Mouse (Mus musculus) heart, adult 9 months (tissue): ENCODE results near the gene Mmd.
A peak's percentile ranks its signal among the peaks of the same experiment; 100 is the strongest.

Source experiments
- DNase-seq, 2 experiments: peaks; one replicate each; pipeline ENCODE4 v3.0.0; 2022; ENCODE audit warnings: low spot score in 2 of 2

Gene Mmd

GRCm38 (mm10) chr11:90283601-90284000, 34.3 kb downstream of the Mmd start:
- DNase-seq: no peak

GRCm38 (mm10) chr11:90284079-90284478, 34.8 kb downstream of the Mmd start:
- no peak for DNase-seq

GRCm38 (mm10) chr11:90284623-90285022, 35.4 kb downstream of the Mmd start:
- DNase-seq: no peak

GRCm38 (mm10) chr11:90286550-90287154, 37.4 kb downstream of the Mmd start:
- DNase-seq: no peak

GRCm38 (mm10) chr11:90291156-90291555, 41.9 kb downstream of the Mmd start:
- no peak for DNase-seq

DNA sequence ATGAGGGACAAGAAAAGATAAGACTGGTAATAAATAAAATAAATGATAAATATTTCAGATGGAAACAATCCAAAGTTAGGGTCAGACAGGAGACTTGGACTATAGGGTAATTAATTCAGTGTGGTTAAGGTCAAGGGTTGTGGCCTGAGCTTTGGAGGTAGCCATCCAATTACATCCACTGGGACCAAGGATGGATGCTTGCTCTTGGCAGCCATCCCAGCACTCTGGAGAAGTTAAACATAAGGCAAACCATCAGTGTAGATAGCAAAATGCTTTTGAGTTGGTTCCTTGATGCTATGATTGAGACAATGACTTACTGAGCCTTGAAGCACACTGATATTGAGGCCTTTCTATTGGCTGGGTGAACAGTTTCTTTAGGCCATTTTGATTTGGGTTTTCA, 43.5 kb downstream of the Mmd start:
- DNase-seq: no peak

GRCm38 (mm10) chr11:90294622-90295021, 45.4 kb downstream of the Mmd start:
- DNase-seq: no peak

GRCm38 (mm10) chr11:90306067-90306466, 56.8 kb downstream of the Mmd start:
- no peak for DNase-seq

GRCm38 (mm10) chr11:90306993-90307392, 57.7 kb downstream of the Mmd start:
- peak; percentile 26 to 59 for DNase-seq

DNA sequence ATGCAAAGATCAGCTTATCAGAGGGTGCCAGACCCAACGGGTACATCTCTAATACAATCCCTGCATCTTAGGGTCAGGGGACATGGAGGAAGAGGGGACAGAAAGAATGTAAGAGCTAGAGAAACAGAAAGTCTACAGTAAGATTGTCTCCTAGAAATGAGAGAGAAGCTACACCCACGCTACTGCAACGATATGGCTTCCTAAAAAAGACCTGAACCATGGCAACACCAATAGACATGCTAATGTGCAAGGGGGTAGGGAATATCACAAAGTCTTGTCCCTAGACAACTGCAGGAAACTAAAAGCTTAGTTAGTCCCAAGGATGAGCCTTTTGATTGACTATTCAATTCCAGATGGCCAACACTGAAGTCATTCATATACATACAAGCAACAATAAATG, 65.3 kb downstream of the Mmd start:
- DNase-seq: no peak

DNA sequence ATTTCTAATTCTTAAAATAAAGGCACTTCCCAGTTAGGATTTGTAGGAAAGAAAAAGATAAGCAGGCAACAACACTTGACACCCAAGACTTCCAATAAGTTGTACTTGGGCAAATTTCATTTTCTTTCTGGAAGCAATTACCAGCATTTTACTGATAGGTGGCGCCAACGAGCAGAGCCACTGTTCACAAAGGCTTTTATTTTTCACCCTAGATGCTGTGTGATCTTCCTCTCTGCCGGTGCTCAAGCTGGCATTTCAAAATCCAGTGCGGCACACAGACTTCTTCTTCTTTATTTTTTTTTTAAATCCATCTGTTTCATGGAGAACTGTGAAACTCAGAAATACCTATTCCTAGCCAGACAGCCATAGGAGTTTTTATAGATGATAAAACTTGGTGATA, 68.2 kb downstream of the Mmd start:
- peak in 1 of 2 experiments; percentile 36 for DNase-seq

DNA sequence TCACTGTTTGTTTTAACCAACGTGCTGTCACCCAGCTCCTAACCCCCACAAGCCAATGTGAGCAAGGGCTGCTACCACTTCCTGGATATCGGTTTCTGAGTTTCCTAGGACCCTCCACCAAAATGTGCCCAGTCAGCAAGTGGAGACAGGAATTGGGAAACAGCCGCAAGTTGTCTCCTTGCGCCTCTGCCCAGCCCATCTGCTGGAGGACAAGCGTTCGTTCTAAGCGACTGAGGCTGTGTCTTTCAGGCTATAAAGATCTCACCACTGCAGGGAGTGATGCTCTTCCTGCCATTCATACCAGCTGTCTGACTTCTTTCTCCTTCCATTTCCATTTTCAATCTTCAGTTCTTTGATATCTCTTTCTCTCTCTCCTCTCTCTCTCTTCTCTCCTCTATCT, 71.7 kb downstream of the Mmd start:
- no peak for DNase-seq

DNA sequence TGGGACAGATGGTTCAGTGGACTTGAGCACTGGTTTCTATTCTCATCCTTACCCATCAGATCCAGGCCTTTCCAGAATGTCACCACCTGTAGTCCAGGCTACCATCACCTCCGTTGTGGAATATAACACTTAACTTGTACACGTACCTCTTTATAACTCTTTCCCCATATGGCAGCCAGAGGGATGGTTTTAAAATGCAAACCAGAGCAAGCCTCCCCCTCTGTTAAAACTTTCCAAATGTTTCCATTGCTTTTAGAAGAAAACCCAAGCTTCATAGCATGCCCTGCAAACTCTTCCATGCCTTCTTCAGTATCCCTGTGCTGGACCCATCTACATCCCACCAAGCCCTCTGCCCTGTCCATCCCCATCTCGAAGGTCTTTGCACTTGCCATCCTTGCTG, 75.3 kb downstream of the Mmd start:
- no peak for DNase-seq

DNA sequence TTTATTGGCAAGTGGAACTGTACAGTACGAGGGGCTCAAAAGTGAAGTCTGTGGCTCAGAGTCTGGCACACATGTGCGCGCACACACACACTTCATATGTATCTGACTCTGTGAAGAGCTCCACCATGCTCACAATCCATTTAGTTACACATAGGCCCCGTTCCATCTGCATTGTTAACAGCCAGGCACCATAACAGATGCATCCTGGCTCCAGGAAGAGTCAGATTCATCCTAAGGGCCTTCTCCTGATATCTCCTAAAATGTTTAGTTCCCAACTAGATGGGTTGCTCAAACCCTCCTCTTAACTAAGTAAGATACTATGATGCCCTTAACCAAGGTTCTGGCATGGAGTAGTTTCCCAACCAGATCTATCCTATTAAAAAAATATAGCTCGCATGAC, 76.9 kb downstream of the Mmd start:
- no peak for DNase-seq

DNA sequence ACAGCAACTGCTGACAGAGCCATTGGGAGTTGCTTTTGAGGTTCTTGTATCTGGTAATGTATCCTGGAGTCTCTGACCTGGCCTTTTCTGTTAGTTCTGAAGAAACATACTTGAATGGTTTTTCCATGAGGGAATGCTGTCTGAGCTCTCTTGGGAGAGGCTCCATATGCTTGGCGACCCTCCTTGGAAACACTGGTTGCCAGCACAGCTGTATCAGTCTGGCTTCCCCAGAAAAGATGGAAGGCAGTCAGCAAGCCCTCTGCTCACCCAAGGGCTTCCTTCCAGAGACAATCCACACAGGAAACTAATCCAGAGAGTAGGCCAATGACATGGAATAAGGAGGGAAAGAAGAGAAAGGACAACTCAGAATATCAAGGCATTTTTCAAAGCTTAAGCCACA, 77.6 kb downstream of the Mmd start:
- peak; percentile 77 to 82 for DNase-seq
